Mouse (Mus musculus) frontal cortex, adult (tissue): ENCODE data around the gene Cope.

Experiments
- ATAC-seq: cut with Nextera tagmentation; 2 replicates; pipeline ENCODE4 v1.9.2; 2017; ENCODE audit warnings: mild to moderate bottlenecking, moderate library complexity, mixed read lengths; ENCODE audit not compliant: low TSS enrichment

The Cope gene

GRCm38 (mm10) chr8:70302358-70302890, at the start of gene Cope, which contains the start of gene Ddx49:
Cope (plus strand) TSS chr8:70302518.
Ddx49 (minus strand) TSS chr8:70302489.
- ATAC-seq = peak; percentile 93

- ATAC-seq = no peak
These were observed 47.7 kb upstream of the Cope start for GRCm38 (mm10) chr8:70254628-70255027.

GRCm38 (mm10) chr8:70257456-70257855, 44.9 kb upstream of the Cope start:
- no peak for ATAC-seq

DNA sequence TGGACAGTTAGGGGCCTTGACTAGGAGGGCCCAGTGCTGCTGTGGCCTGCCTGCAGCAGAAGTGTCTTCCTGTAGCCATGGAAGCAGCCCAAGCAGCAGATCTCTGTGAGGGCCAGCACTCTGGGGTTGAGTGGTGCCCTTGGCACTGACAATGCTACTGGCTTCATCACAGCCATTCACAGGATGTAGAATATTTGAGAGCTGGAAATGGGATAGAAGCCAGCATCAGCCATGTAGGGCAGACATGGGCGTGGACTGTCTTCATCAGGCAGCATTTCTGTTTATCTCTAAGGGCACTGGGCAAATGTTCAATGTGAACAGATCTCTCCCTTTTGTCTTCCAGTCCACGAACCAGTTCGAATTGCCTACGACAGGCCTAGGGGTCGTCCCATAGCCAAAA, 43.7 kb upstream of the Cope start:
- ATAC-seq = peak; percentile 35; the same call in 1 of the 2 replicates

GRCm38 (mm10) chr8:70259043-70259442, 43.3 kb upstream of the Cope start:
- ATAC-seq = peak; percentile 78

DNA sequence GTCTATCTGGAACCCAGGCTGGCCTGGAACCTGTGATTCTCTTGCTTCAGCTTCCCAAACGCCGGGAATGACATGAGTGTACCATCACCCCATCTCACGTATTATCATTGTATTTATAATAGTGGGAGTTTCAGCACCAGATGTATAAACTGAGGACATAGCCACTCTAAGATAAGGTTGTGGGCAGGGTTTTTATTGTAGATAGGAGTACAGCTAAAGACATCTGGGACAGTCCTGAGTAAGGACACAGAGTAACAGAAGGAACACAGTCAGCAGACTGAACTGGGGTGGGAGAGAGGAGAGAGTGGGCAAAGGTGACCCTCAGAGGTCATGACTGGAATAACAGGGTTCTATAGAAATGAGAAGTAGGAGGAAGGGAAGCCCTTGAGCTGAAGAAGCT, 34.6 kb upstream of the Cope start:
- ATAC-seq = no peak

GRCm38 (mm10) chr8:70268311-70268710, 34.0 kb upstream of the Cope start:
- no peak; the same call in 1 of the 2 replicates for ATAC-seq

- ATAC-seq = peak; percentile 73
These were observed 33.3 kb upstream of the Cope start for GRCm38 (mm10) chr8:70268799-70269565.

- ATAC-seq = no peak
These were observed 29.4 kb upstream of the Cope start for GRCm38 (mm10) chr8:70272949-70273348.

DNA sequence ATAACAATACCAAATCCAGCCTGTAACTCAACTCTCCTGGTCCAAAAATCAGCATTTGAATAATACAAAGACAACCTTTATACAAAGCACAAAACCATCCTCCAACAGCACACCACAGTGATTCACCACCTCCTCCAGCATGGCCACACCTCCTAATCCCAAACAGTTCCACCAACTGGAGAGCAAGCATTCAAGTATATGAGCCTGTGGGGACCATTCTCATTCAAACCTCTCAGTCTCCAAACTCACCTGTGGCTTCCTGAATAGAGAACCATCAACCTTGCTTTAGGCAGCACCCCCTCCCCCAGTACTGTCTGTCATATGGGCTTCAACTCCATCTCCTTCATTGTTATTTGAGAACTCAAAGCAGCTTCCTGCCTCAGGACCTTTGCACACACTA, 28.0 kb upstream of the Cope start:
- no peak for ATAC-seq

DNA sequence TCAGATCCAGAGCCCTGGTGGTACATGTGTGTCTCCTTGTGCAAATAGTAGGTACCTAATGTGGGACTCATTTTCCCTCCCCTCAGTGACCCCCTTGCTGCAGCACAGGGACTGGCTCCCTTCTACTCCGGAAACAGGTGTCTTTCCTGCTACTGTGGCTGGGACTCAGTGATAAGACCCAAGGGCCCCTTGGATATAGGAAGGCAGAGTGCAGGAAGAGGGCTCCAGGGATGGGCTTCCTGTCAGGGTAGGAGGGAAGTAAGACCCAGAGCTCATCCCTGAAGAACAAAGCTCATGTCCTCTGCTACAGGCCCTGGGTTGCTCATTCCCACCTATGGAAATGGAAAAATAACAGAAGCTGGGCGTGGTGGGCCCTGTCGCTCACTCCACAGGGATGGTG, 25.8 kb upstream of the Cope start:
- no peak for ATAC-seq

GRCm38 (mm10) chr8:70278175-70278574, 24.1 kb upstream of the Cope start:
- ATAC-seq = peak; percentile 45

- no peak for ATAC-seq
These were observed 23.1 kb upstream of the Cope start for GRCm38 (mm10) chr8:70279266-70279665.

DNA sequence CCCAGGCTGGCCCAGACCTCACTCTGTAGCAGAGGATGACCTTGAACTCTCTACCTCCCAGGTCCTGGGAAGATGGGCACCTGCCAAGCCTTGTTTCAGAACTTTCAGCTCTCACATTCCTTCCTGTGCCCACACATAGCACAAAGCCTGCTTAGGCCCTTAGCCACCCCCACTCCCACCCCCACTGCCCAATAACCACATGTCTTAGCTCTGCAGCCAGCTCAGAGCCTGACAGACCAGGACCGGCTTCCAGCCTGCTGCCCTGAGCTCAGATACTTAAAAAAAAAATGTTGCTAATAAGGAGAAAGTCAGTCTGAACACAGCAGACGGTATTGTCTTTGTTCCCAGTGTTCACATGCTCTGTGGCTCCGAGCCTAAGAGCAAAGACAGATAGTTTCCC, 21.3 kb upstream of the Cope start:
- ATAC-seq = no peak

GRCm38 (mm10) chr8:70282603-70283135, 19.6 kb upstream of the Cope start, which contains the start of gene Homer3:
Homer3 (plus strand) TSS chr8:70282827.
- peak; percentile 67 for ATAC-seq

- ATAC-seq = peak; percentile 29; the same call in 1 of the 2 replicates
These were observed 18.9 kb upstream of the Cope start for GRCm38 (mm10) chr8:70283136-70284077.

DNA sequence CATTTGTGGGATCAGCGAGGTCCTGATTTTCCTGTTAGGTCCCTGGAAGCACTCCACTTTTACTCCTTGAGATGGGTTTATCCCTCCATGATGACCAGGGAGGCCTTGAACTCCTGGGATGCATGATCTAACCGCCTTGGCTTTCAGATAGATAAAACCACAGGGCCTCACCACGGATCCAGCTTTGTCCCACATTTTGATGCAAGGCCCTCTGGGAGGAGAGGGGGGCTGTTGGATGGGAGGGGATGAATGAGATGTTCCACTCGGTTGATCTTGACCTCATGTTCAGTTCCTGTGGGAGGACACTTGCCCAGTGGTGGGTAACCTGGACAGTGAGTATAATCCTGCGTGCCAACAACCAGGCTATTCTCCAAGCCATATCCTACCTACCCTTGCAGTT, 17.9 kb upstream of the Cope start:
- ATAC-seq = no peak

- ATAC-seq = no peak
These were observed 17.0 kb upstream of the Cope start for GRCm38 (mm10) chr8:70285304-70285703.

- no peak for ATAC-seq
These were observed 15.6 kb upstream of the Cope start for GRCm38 (mm10) chr8:70286737-70287136.

GRCm38 (mm10) chr8:70293988-70294405, 8.3 kb upstream of the Cope start:
- ATAC-seq = no peak; the same call in 1 of the 2 replicates

DNA sequence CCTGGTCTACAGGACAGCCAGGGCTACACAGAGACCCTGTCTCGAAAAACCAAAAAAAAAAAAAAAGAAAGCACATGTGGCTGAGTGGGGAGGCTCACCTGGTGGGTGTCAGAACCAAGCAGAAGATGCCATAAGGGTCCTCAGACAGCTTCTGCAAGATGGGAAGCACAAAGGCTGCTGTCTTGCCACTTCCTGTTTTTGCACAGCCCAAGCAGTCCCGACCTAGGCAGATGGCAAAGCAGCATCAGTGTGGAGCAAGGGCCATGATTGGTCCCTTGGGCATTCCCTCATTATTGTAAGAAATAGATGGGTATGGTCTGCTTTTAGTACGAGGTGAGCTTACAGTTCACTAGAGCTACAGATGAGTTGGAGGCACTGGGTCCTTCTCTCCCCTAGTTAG, 1.4 kb upstream of the Cope start:
- no peak for ATAC-seq

DNA sequence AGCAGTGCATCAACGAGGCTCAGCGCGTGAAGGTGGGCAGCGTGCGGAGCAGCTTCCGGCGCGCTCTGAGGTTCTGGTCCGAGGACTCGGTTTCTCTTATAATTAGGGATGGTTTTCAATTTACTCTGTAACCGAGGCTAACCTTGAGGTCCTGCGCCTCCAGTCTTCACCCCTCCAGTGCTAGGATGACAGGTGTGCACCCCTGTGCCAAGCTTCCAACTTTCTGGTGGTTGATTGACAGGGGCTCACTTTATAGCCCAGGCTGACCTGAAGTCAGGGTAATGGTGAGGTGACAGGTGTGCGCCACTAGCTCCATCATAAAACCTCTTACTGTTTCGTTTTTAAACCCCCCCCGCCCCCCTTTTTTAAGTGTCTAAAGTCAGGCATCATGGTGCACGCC, 583 bp downstream of the Cope start:
- no peak for ATAC-seq
